Mouse (Mus musculus) stomach, postnatal 0 days (tissue): ENCODE measurements around the gene Ube2o. TPM values are rescaled to one million over a fixed set of nuclear protein-coding genes. Genes with fewer than 3 reads are reported as not detected.

ENCODE experiments used
- ATAC-seq: fragments of 200-750 bp; cut with Nextera tagmentation; 2 replicates; pipeline ENCODE4 v1.8.0; 2017; ENCODE audit not compliant: low FRiP score, low TSS enrichment
- DNase-seq: peaks from one replicate; pipeline ENCODE4 v3.0.0-alpha.2; 2016; ENCODE audit warnings: low spot score
- H3K27ac ChIP-seq: fragments of 300-500 bp; sonication (generic); replicated peaks from 2 replicates; pipeline ENCODE4 v1.5.1; 2014; ENCODE audit warnings: mild to moderate bottlenecking, control low read depth
- H3K27me3 ChIP-seq: fragments of 300-500 bp; sonication (generic); 2 replicates; pipeline ENCODE4 v1.6.1; 2014; ENCODE audit warnings: low read length; ENCODE audit not compliant: control insufficient read depth, insufficient read depth
- H3K36me3 ChIP-seq: fragments of 300-500 bp; sonication (generic); 2 replicates; pipeline ENCODE4 v1.6.1; 2014; ENCODE audit warnings: low read length, mixed read lengths; ENCODE audit not compliant: control insufficient read depth, insufficient read depth
- H3K4me1 ChIP-seq: fragments of 300-500 bp; sonication (generic); replicated peaks from 2 replicates; pipeline ENCODE4 v1.6.1; 2014; ENCODE audit warnings: antibody characterized with exemption; ENCODE audit not compliant: control insufficient read depth, insufficient read depth
- H3K4me2 ChIP-seq: fragments of 300-500 bp; sonication (generic); replicated peaks from 2 replicates; pipeline ENCODE4 v1.6.1; 2014; ENCODE audit warnings: low read depth, mild to moderate bottlenecking, control low read depth, moderate library complexity
- H3K4me3 ChIP-seq: fragments of 300-500 bp; sonication (generic); 2 replicates; pipeline ENCODE4 v1.5.1; 2014; ENCODE audit warnings: low read depth, low read length, control low read depth
- H3K9ac ChIP-seq: fragments of 300-500 bp; sonication (generic); 2 replicates; pipeline ENCODE4 v1.6.1; 2014; ENCODE audit warnings: mild to moderate bottlenecking, low read length, control low read depth, mixed read lengths
- H3K9me3 ChIP-seq: fragments of 300-500 bp; sonication (generic); 2 replicates; pipeline ENCODE4 v1.6.1; 2016; ENCODE audit warnings: low read length; ENCODE audit not compliant: control insufficient read depth
- CTCF ChIP-seq: IDR thresholded peaks from 2 replicates; pipeline ENCODE4 v1.5.1; 2016; ENCODE audit warnings: antibody characterized with exemption, low read depth, mild to moderate bottlenecking, moderate library complexity
- EP300 ChIP-seq: optimal IDR thresholded peaks from 2 replicates; pipeline ENCODE3; 2016; ENCODE audit warnings: antibody characterized with exemption
- WGBS: fragments of 180-500 bp; shearing (Covaris S2); extraction: QIAGEN DNeasy Blood & Tissue Kit; methylation state at CpG from one replicate; pipeline ENCODE4 v1.1.7; 2014; 5-methylcytosine and 5-hydroxymethylcytosine counted together
- polyA plus RNA-seq: library from polyadenylated mRNA; unstranded; fragments of >200 nt; fragmentation: Nextera tagmentation; extraction: Ambion mirVana; gene quantifications from 2 replicates; pipeline ENCODE4 v1.2.1, GENCODE M21; 2015

Ube2o gene
- polyA plus RNA-seq, 1 experiment from 2014 or later = 4.7 TPM

GRCm38 (mm10) chr11:116580711-116581375 is 404 bp downstream of the Ube2o start:
- no peaks in the 10 kb centered on the region for H3K9me3 ChIP-seq
- WGBS = under 1% methylated on average over 60 of the region's 91 CpGs
- ATAC-seq = peak; percentile 75

GRCm38 (mm10) chr11:116580031-116580652 is 1.1 kb downstream of the Ube2o start:
- TF ChIP-seq CTCF (no peak), EP300 (no peak)
- 28% methylated on average over 10 of the region's 10 CpGs for WGBS
- Histone ChIP-seq H3K4me2 (peak overlapping the region; percentile 90), H3K9ac (no peak overlapping the region; the same call in 1 of the 2 replicates), H3K4me3 (peak overlapping the region; percentile 80), H3K36me3 (no peaks in the 10 kb centered on the region), H3K4me1 (no peaks in the 10 kb centered on the region), H3K27ac (no peak overlapping the region), H3K9me3 (no peaks in the 10 kb centered on the region), H3K27me3 (no peaks in the 10 kb centered on the region)
- ATAC-seq (no peak), DNase-seq (no peak)

More at GRCm38 (mm10) chr11:116580711-116581375, 404 bp downstream of the Ube2o start:
- Histone ChIP-seq H3K27ac (peak overlapping the region; percentile 80), H3K9ac (peak overlapping the region; percentile 85), H3K27me3 (no peaks in the 10 kb centered on the region), H3K4me3 (peak overlapping the region; percentile 80), H3K4me2 (peak overlapping the region; percentile 90), H3K4me1 (no peaks in the 10 kb centered on the region), H3K36me3 (no peaks in the 10 kb centered on the region)
- no peak for TF ChIP-seq CTCF
- no peak for TF ChIP-seq EP300
- DNase-seq = peak; percentile 66

DNA sequence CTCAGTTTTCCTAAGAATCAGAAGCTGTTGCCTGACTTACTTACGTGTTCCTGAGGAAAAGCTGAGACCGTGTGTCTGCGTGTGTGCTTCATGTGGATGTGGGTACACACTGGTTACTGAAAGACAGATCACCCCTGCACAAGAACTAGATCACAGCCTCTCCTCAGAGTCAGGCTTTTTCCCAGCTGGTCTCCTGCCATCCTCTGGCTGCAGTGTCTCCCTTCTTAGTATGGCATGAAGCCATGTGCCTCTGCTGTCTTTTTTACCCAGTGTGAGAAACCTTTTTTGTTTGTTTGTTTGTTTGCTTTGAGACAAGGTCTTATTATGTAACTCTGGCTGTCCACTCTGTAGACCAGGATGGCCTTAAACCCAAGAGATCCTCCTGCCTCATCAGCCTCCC is 2.0 kb downstream of the Ube2o start:
- Histone ChIP-seq H3K27ac (no peak overlapping the region), H3K4me3 (no peak overlapping the region), H3K4me1 (no peaks in the 10 kb centered on the region), H3K9me3 (no peaks in the 10 kb centered on the region), H3K36me3 (no peaks in the 10 kb centered on the region), H3K27me3 (no peaks in the 10 kb centered on the region), H3K9ac (no peak overlapping the region), H3K4me2 (no peak overlapping the region)
- no peak for TF ChIP-seq EP300
- no peak for TF ChIP-seq CTCF
- no peak for ATAC-seq
- no peak for DNase-seq
- 95% methylated on average over 3 of the region's 3 CpGs for WGBS

GRCm38 (mm10) chr11:116575396-116575795 is 5.9 kb downstream of the Ube2o start:
- TF ChIP-seq EP300 (no peak), CTCF (no peak)
- Histone ChIP-seq H3K27me3 (no peaks in the 10 kb centered on the region), H3K36me3 (no peaks in the 10 kb centered on the region), H3K9me3 (no peaks in the 10 kb centered on the region), H3K4me3 (no peak overlapping the region), H3K27ac (no peak overlapping the region), H3K4me2 (no peak overlapping the region), H3K9ac (no peak overlapping the region), H3K4me1 (no peaks in the 10 kb centered on the region; the same call in none of the 2 replicates)
- ATAC-seq (no peak), DNase-seq (no peak)
- WGBS = 97% methylated on average over 2 of the region's 2 CpGs

DNA sequence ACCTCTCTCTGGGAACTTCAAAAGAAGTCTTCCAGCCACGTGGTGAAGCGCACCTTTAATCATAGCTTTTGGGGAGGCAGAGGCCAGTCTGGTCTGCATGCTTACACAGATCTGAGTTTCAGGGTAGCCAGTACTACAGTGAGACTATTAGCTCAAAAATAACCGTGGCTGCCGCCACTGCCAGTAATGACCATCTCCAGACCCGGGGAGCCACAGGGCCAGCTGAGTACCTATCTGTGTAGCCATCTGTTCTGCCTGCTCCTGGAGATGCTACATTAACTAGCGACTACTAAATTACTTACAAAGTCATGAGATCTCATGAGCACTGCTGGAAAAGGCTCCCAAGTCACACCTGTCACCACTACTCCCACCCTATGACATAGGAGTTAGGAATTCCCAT is 6.3 kb downstream of the Ube2o start:
- Histone ChIP-seq H3K27me3 (no peaks in the 10 kb centered on the region), H3K9me3 (no peaks in the 10 kb centered on the region), H3K4me2 (no peak overlapping the region), H3K4me3 (no peak overlapping the region), H3K36me3 (no peaks in the 10 kb centered on the region), H3K9ac (no peak overlapping the region), H3K4me1 (no peaks in the 10 kb centered on the region; the same call in none of the 2 replicates), H3K27ac (no peak overlapping the region)
- no peak for ATAC-seq
- WGBS = 74% methylated on average over 6 of the region's 6 CpGs
- no peak for TF ChIP-seq EP300
- no peak for TF ChIP-seq CTCF
- DNase-seq = no peak

DNA sequence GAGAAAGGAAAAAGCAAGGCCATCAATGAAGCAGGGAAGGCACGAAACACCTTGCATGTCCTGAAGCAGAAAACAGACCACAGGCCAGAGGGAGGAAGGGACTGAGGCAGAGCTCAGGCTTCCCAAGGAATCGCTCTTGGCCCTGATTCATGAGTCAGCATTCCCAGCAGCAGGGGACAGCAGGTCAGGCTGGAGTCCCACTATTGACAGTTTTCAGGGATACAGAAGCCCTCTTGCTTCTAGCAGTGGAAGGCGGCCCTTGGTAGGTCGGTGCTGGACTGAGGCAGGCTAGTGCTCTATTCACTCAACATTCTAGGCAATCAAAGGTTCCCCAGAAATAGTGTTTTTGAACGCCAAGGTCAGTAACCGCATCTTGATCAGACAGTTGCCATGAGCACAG is 6.8 kb downstream of the Ube2o start:
- Histone ChIP-seq H3K27me3 (no peaks in the 10 kb centered on the region), H3K4me1 (no peaks in the 10 kb centered on the region; the same call in none of the 2 replicates), H3K27ac (no peak overlapping the region), H3K9ac (no peak overlapping the region), H3K4me2 (no peak overlapping the region), H3K36me3 (no peaks in the 10 kb centered on the region), H3K9me3 (no peaks in the 10 kb centered on the region), H3K4me3 (no peak overlapping the region)
- DNase-seq = no peak
- WGBS = 64% methylated on average over 6 of the region's 6 CpGs
- no peak for TF ChIP-seq EP300
- no peak for TF ChIP-seq CTCF
- no peak for ATAC-seq
